Mouse (Mus musculus) embryonic fibroblast, embryonic 13.5 days (primary cell): ENCODE results near the gene Abraxas2. TPM values are rescaled to one million over a fixed set of nuclear protein-coding genes. Genes with fewer than 3 reads are reported as not detected.
A peak's percentile ranks its signal among the peaks of the same experiment; 100 is the strongest.

ENCODE experiments used
- H3K27ac ChIP-seq: 2 replicates; pipeline ENCODE4 v1.5.1; 2012; ENCODE audit warnings: low read length, control low read depth, inconsistent platforms; ENCODE audit not compliant: insufficient read depth
- H3K4me1 ChIP-seq: 2 replicates; pipeline ENCODE4 v1.6.1; 2011; ENCODE audit warnings: low read length; ENCODE audit not compliant: control insufficient read depth, insufficient read depth
- H3K4me3 ChIP-seq: 2 replicates; pipeline ENCODE4 v1.5.1; 2011; ENCODE audit warnings: mild to moderate bottlenecking, control low read depth, low read length; ENCODE audit not compliant: insufficient read depth
- CTCF ChIP-seq: IDR thresholded peaks from 2 replicates; pipeline ENCODE4 v1.5.1; 2011; ENCODE audit warnings: mild to moderate bottlenecking, control low read depth, low read length, moderate library complexity, borderline replicate concordance; ENCODE audit not compliant: insufficient read depth
- POLR2A ChIP-seq: IDR thresholded peaks from 2 replicates; pipeline ENCODE4 v1.6.1; 2011; ENCODE audit warnings: low read depth, mild to moderate bottlenecking, control low read depth, low read length, moderate library complexity
- polyA plus RNA-seq: library from polyadenylated mRNA; stranded (reverse); fragments of >200 nt; gene quantifications from 2 replicates; pipeline ENCODE4 v1.2.4, GENCODE M21; 2011; ENCODE audit warnings: low read depth; ENCODE audit not compliant: missing spikeins, insufficient read length

Abraxas2 gene
- polyA plus RNA-seq, 1 experiment = 51.8 TPM

DNA sequence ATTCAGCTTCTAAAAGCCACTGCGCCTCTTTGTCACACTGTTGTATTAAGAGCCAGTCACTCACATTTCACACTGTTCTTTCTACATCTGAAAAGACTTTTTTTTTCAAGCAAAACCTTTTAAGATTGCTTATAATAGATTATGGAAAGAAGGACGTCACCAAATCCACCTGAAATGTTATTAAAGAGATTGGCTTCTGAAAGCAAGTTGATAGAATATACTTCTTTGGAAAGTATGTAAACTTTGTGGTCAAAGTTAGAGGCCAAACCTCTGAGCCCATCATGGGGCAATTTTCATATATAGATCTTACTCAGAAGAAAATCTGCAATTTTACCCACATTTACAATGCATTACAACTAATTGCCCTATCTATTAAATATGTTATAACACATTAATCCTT is 42.5 kb upstream of the Abraxas2 start:
- no peak overlapping the region for H3K27ac ChIP-seq
- no peak overlapping the region for H3K4me3 ChIP-seq
- no peaks in the 10 kb centered on the region for H3K4me1 ChIP-seq
- TF ChIP-seq CTCF (no peak), POLR2A (no peak)

- Histone ChIP-seq H3K4me3 (no peak overlapping the region), H3K27ac (no peak overlapping the region), H3K4me1 (no peaks in the 10 kb centered on the region)
- TF ChIP-seq POLR2A = no peak
- TF ChIP-seq CTCF = no peak
Measured at GRCm38 (mm10) chr7:132817056-132817455, 42.0 kb upstream of the Abraxas2 start.

DNA sequence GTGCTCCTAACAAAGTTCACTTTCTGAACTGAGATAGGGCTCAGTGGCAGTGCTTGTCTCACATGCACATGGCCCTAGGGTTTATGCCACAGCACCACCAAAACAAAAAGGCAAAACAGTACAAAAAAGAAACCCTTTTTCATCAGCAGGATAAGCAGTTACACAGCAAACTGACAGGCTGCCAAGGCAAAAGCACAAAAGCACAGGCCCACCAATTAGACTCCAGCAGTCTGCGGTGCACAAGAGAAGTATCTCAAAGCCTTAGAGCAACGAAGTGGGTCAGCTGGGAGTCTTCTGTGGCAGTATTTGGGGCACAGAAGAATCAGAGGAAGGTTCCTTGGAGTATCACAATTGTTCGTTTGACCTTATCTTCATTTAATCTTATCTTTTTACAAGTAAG is 38.3 kb upstream of the Abraxas2 start:
- TF ChIP-seq CTCF = no peak
- TF ChIP-seq POLR2A = no peak
- Histone ChIP-seq H3K4me3 (no peak overlapping the region), H3K4me1 (peaks cover 2% of the 10 kb centered on the region), H3K27ac (no peak overlapping the region)

GRCm38 (mm10) chr7:132823832-132824231 is 35.2 kb upstream of the Abraxas2 start:
- H3K27ac ChIP-seq = peak overlapping the region; percentile 28; the same call in 1 of the 2 replicates
- H3K4me3 ChIP-seq = no peak overlapping the region
- peaks cover 2% of the 10 kb centered on the region for H3K4me1 ChIP-seq
- no peak for TF ChIP-seq POLR2A
- no peak for TF ChIP-seq CTCF

DNA sequence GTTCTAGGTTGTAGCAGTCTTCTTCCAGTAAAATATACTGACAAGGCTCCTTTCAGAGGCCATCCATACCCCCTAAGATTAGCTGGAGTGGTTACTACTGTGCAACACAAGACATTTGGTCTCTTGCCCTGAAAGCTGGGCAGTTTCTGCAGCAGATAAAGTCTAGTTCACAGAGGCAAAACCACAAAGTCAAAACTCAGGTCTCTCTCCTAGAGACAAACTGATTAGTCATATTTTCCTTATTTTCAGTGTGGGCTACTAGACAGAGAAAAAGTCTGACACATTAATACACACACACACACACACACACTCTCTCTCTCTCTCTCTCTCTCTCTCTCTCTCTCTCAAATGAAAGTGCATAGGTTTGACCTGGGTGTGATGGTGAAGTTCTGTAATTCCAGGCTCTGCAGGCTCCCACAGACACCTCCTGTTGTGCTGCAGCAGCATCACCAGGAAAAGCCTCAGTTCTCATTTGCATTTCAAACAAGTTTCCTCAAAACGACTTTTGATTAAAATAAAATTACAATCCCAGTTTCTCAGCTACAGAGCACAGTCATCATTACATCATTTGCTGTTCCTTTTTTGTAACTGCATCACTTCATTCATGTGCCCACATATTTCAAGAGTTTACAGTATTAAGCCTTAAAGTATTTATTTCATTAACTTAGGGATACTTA is 34.5 kb upstream of the Abraxas2 start:
- H3K4me1 ChIP-seq = peaks cover 2% of the 10 kb centered on the region
- H3K27ac ChIP-seq = peak overlapping the region; percentile 85
- TF ChIP-seq POLR2A (no peak), CTCF (no peak)
- H3K4me3 ChIP-seq = no peak overlapping the region

DNA sequence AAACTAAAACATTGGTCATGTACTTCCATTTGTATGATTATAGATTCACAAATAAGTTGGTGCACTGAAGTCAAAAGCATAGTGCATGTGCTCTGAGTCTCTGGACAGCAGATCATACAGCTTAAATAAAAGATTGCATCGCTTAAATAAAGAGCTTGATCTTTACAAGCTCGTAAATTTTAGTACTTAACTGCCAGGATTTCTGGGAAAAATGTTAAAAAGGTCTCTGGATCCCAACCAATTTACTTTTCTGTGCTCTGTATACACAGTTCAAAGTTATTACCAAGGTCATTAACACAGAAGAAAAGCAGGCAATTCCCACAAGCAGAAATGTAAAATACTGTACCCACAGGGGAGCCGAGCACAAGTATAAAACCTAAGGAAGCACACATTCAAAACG is 28.1 kb upstream of the Abraxas2 start:
- no peaks in the 10 kb centered on the region for H3K4me1 ChIP-seq
- TF ChIP-seq CTCF = no peak
- TF ChIP-seq POLR2A = no peak
- H3K4me3 ChIP-seq = no peak overlapping the region

DNA sequence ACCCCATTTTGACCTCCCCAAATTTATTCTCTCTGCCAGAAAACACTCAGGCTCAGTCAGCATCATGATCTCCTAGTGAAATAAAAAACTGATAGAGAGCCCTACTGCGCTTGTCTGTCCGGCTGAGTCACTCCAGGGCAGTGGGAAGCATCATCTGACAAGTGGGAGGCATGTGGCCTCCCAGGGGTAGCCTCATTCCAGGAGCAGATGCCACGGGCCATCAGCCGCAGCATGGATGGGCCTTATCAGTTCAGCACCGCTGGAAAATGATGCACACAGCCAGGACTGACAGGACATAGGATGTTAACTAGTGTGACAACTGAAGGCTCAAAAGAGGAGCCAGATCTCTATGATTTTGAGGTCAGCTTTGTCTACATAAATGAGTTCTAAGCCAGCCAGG is 17.7 kb upstream of the Abraxas2 start:
- no peak for TF ChIP-seq POLR2A
- H3K4me1 ChIP-seq = peaks cover 3% of the 10 kb centered on the region; the same call in 1 of the 2 replicates
- H3K4me3 ChIP-seq = no peak overlapping the region
- no peak overlapping the region for H3K27ac ChIP-seq

More for the DNA sequence above, 28.1 kb upstream of the Abraxas2 start:
- H3K27ac ChIP-seq = no peak overlapping the region

GRCm38 (mm10) chr7:132842455-132842854 is 16.6 kb upstream of the Abraxas2 start:
- TF ChIP-seq CTCF = no peak
- H3K27ac ChIP-seq = no peak overlapping the region
- peaks cover 3% of the 10 kb centered on the region; the same call in 1 of the 2 replicates for H3K4me1 ChIP-seq

DNA sequence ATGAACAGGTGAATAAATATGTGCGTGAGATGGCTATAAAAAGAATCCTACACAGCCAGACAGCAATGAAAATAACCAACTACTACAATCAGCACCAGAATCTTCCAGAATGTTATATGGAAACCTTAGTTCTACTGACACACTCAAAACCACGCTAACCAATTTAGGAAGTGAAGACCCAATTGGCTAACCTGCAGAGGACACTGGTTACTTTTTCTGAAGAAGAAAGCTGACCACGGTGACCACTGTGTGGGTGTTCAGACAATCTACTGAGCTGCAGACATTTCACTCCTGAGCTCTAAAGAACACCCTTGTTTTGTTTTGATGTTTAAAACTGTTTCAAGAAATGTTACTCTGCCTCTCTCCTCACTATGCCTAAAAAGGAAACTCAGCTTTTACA is 15.9 kb upstream of the Abraxas2 start:
- no peak for TF ChIP-seq POLR2A
- TF ChIP-seq CTCF = no peak
- no peak overlapping the region for H3K4me3 ChIP-seq
- H3K4me1 ChIP-seq = peaks cover 3% of the 10 kb centered on the region; the same call in 1 of the 2 replicates
- no peak overlapping the region for H3K27ac ChIP-seq

More at GRCm38 (mm10) chr7:132842455-132842854, 16.6 kb upstream of the Abraxas2 start:
- no peak overlapping the region for H3K4me3 ChIP-seq

DNA sequence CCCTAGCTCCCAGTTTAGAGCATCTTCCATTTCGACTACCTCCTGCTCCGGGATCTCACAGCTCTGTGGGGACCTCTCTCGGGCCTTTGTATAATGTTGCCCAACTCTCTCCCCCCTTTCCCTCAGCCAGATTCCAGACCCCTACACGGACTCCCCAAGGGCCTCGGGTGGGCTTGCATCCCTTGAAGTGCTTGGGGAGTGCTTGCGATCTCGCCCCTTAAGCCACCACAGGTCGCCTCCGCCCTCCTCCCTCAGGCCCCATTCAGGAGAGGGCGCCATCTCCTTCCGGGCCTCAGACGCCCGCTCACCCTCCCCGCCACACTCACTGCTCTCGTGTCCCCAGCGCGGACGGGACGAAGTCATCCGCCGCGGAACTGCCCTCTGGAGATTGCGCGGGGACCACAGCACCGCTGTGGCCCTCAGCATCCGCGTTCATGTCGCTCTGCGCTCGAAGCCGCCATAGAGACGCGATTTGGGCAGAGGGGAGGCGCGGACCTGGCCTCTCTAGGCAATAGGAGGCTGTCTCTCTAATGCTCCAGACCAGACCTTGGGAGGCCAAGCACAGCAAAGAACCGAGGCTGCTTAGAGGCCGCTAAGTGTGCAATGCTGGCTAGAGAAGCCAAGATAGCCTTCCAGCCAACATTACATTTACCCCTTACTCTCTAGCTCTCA is 6.7 kb upstream of the Abraxas2 start, which contains the start of gene Eef1akmt2:
Gene Eef1akmt2, minus strand, starts transcription at position 501 of the 672 bp plus-strand sequence.
- Histone ChIP-seq H3K27ac (peak within 1 kb of the TSS; percentile 91), H3K4me1 (no peaks in the 10 kb centered on the region), H3K4me3 (peak within 1 kb of the TSS; percentile 61)
- TF ChIP-seq CTCF (no peak), POLR2A (peak; percentile 86)

GRCm38 (mm10) chr7:132853361-132853760 is 5.7 kb upstream of the Abraxas2 start:
- Histone ChIP-seq H3K27ac (no peak overlapping the region), H3K4me3 (no peak overlapping the region), H3K4me1 (no peaks in the 10 kb centered on the region)
- TF ChIP-seq CTCF = no peak
- no peak for TF ChIP-seq POLR2A
